Mouse (Mus musculus) embryonic facial prominence, embryonic 13.5 days (tissue): ENCODE measurements at regions not wholly inside any gene's neighbourhood (a gene's known extent, or its start where the extent isn't known, plus 50 kb on each side); places are given as distances from the start of the nearest gene placed in this dataset.

Experiments used
- ATAC-seq: fragments of 200-750 bp; cut with Nextera tagmentation; 2 replicates; pipeline ENCODE4 v1.8.0; 2017; ENCODE audit warnings: low read depth; ENCODE audit not compliant: insufficient number of reproducible peaks, insufficient read depth, low FRiP score, low TSS enrichment
- H3K27ac ChIP-seq: fragments of 300-500 bp; sonication (generic); 2 replicates; pipeline ENCODE4 v1.5.1; 2015; ENCODE audit warnings: moderate library complexity, mild to moderate bottlenecking, inconsistent platforms
- H3K27me3 ChIP-seq: fragments of 300-500 bp; sonication (generic); 2 replicates; pipeline ENCODE4 v1.6.1; 2015; ENCODE audit warnings: mild to moderate bottlenecking, inconsistent platforms
- H3K36me3 ChIP-seq: fragments of 300-500 bp; sonication (generic); 2 replicates; pipeline ENCODE4 v1.6.1; 2015; ENCODE audit warnings: mild to moderate bottlenecking, inconsistent platforms
- H3K4me1 ChIP-seq: fragments of 300-500 bp; sonication (generic); 2 replicates; pipeline ENCODE4 v1.6.1; 2015; ENCODE audit warnings: inconsistent platforms
- H3K4me2 ChIP-seq: fragments of 300-500 bp; sonication (generic); 2 replicates; pipeline ENCODE4 v1.6.1; 2015; ENCODE audit warnings: moderate library complexity, mild to moderate bottlenecking, inconsistent platforms
- H3K4me3 ChIP-seq: fragments of 300-500 bp; sonication (generic); 2 replicates; pipeline ENCODE4 v1.5.1; 2015; ENCODE audit warnings: mild to moderate bottlenecking, inconsistent platforms
- H3K9ac ChIP-seq: fragments of 300-500 bp; sonication (generic); 2 replicates; pipeline ENCODE4 v1.6.1; 2015; ENCODE audit warnings: mild to moderate bottlenecking, inconsistent platforms
- H3K9me3 ChIP-seq: fragments of 300-500 bp; sonication (generic); 2 replicates; pipeline ENCODE4 v1.6.1; 2016; ENCODE audit warnings: inconsistent platforms
- WGBS: fragments of 180-500 bp; shearing (Covaris S2); methylation state at CpG from one replicate; pipeline ENCODE4 v1.1.7; 2015; ENCODE audit warnings: mixed read lengths; 5-methylcytosine and 5-hydroxymethylcytosine counted together

DNA sequence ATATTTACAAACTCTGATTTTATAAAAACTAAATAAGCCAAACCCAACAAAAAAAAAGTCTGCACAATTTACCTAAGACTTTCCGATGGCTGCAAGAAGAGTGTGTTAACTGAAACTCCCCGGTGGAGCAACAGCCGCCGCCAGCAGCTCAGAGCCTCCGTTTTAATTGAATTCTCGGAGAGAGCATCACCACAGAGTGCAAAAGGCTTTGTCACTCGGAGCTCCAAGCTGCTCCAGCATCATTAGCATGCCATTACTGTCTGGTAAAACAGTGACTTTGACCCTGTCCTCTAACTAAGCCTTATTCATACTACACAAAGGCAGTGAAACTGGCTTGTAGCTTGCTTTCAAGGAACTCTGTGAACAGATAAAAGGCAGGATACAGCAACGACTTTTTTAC is 176.5 kb downstream of the Efnb2 start:
- H3K4me1 ChIP-seq = peaks cover 29% of the 10 kb centered on the region

DNA sequence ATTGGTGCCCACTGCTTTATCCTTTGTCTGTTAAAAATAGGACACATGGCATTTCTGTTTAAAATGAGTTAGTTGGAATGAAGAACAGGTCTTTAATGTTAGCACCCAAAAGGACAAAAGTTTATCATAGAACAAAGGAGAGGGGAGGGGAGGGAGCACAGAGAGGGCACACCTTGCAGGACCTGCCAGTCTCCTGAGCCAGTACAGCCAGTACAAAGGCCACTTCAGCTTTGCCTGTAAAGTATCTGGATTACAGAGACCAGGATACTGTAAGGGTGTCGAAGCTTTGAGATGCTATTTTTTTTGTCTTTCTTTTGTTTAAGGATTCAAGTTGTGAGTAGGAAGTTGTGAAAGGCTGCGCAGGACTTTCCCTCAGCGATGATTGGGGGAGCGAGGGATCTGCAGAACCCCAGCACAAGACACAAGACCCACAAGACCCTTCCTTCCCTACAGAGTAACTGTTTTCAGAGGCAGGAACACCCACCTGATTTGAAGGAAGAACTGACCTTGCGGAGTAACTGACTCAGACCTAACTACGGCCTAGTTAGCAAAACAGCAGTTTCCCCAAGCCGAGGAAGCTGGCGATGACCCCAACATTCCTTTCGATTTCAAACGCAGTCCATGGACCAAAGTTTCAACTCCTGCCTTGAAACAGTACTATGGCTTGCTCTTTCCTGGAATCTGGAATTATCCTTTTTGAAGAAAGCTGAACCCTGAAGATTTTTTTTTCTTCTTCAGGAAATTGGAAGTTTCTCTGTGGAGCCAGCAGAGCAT is 178.1 kb downstream of the Efnb2 start:
- Histone ChIP-seq H3K36me3 (no peaks in the 10 kb centered on the region), H3K27me3 (no peaks in the 10 kb centered on the region), H3K4me3 (no peak overlapping the region), H3K27ac (no peak overlapping the region), H3K4me1 (peaks cover 15% of the 10 kb centered on the region), H3K9me3 (no peaks in the 10 kb centered on the region), H3K4me2 (no peak overlapping the region), H3K9ac (no peak overlapping the region)
- ATAC-seq = no peak
- 58% methylated on average over 10 of the region's 10 CpGs for WGBS

More for the DNA sequence above, 176.5 kb downstream of the Efnb2 start:
- H3K27me3 ChIP-seq = peaks cover 14% of the 10 kb centered on the region
- WGBS = 37% methylated on average over 8 of the region's 8 CpGs
- no peak for ATAC-seq
- H3K9me3 ChIP-seq = no peaks in the 10 kb centered on the region
- no peak overlapping the region for H3K27ac ChIP-seq
- no peak overlapping the region for H3K4me3 ChIP-seq
- no peaks in the 10 kb centered on the region for H3K36me3 ChIP-seq
- no peak overlapping the region for H3K4me2 ChIP-seq
- H3K9ac ChIP-seq = no peak overlapping the region

DNA sequence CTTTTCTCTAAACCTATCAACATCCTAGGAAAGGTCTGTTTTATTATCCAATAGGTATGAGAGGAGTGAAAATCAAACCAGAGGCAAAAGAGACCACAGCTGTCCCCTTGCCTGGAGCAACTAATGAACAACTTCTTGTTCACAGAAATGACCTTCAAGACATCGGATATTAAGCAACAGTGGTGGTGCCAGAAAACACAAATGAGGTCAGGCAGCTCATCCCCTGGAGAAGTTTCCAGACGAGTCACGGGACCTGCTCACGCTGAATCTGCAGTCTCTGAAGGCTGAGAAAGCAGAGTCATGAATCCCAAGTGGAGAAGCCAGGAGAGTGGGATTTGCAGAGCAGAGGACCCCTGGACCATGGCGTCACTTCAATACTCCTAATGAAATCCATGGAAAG is 183.6 kb downstream of the Efnb2 start:
- no peak overlapping the region for H3K9ac ChIP-seq
- WGBS = 68% methylated on average over 5 of the region's 5 CpGs
- no peak overlapping the region for H3K27ac ChIP-seq

DNA sequence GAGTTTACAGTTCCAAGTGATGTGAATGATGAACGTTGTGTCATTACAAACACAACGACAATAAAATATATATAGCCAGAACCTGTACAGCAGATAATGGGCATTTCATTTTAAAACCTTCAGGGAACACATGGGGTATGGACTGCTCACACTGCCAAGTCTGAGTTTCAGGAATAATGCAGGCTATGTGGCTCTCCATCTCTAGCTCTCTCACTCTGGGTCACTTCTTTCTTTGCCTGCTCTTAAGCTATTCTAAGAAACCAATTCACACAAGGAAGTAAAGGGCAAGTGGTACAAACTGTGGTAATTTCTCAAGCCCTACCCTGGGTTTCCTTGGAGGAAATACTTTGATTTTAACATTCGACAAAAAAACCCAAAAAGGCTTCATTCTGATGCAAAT is 192.5 kb downstream of the Efnb2 start:
- H3K4me1 ChIP-seq = peaks cover 9% of the 10 kb centered on the region
- H3K27ac ChIP-seq = no peak overlapping the region
- H3K9ac ChIP-seq = no peak overlapping the region
- no peak for ATAC-seq
- 77% methylated on average over 3 of the region's 3 CpGs for WGBS
- no peak overlapping the region for H3K4me2 ChIP-seq
- no peaks in the 10 kb centered on the region for H3K9me3 ChIP-seq
- H3K36me3 ChIP-seq = no peaks in the 10 kb centered on the region
- H3K4me3 ChIP-seq = no peak overlapping the region
- H3K27me3 ChIP-seq = no peaks in the 10 kb centered on the region

More for the DNA sequence above, 183.6 kb downstream of the Efnb2 start:
- H3K4me1 ChIP-seq = no peaks in the 10 kb centered on the region
- no peak for ATAC-seq
- H3K36me3 ChIP-seq = no peaks in the 10 kb centered on the region
- H3K4me2 ChIP-seq = no peak overlapping the region
- H3K27me3 ChIP-seq = no peaks in the 10 kb centered on the region
- no peak overlapping the region for H3K4me3 ChIP-seq
- H3K9me3 ChIP-seq = no peaks in the 10 kb centered on the region

DNA sequence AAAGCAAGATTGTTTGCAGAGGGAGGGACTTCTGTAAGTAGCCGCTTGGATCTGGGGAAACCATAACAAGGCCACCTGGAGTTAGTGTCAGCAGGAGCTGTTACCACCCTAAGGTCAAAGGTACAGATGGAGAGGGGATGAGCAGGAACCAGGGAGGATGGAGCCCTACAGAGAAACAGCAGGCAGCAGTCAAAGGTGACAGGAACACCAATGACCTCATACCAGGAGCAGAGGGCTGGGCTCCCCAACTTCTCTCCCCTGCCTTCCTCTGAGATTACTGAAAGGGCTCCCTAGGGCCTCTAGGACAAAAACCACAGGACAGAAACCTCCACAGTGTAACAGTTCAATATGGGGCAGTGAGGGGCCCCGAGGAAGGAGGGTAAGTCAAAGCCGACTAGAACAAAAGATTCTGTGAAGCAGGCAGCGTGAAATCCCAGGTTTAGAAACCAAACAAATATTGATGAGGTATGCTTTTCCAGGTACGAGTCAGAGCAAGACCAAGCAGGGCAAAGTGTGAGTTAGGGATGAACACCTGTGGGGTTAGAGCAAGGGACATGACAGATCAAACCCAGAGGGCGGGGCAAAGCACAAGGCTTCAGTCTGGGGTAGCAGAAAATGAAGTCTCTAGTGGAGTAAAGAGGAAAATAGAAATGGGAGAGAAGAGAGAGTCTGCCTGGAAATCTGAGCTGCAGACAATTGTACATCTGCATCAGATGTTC is 194.4 kb downstream of the Efnb2 start:
- Histone ChIP-seq H3K4me1 (peaks cover 14% of the 10 kb centered on the region), H3K4me2 (no peak overlapping the region), H3K9me3 (no peaks in the 10 kb centered on the region), H3K9ac (no peak overlapping the region), H3K36me3 (no peaks in the 10 kb centered on the region), H3K27me3 (no peaks in the 10 kb centered on the region), H3K4me3 (no peak overlapping the region), H3K27ac (no peak overlapping the region)
- ATAC-seq = peak; percentile 32; the same call in 1 of the 2 replicates
- 12% methylated on average over 6 of the region's 6 CpGs for WGBS

DNA sequence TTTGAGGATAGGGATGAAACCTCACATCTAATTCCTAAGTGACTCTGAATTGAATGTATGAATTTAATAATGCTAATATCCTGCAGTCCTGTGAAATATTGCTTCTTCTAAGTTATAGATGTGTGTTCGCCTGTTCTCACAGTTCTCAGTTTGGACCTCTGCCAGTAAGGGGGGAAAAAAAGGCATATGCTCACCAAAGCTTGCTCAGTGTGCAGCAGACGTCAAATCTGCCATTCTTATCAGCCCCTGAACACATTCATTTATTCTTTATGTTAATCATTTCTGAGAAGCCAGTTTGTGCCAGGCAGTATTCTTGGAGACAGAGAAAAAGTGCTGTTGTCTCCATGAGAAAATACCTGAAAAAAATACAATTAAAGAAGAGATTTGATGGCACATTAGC is 198.6 kb downstream of the Efnb2 start:
- Histone ChIP-seq H3K27ac (no peak overlapping the region), H3K4me2 (no peak overlapping the region), H3K4me3 (no peak overlapping the region), H3K9ac (no peak overlapping the region), H3K9me3 (no peaks in the 10 kb centered on the region), H3K4me1 (peaks cover 14% of the 10 kb centered on the region), H3K27me3 (no peaks in the 10 kb centered on the region), H3K36me3 (no peaks in the 10 kb centered on the region)
- WGBS = 39% methylated on average over 2 of the region's 2 CpGs
- ATAC-seq = no peak

DNA sequence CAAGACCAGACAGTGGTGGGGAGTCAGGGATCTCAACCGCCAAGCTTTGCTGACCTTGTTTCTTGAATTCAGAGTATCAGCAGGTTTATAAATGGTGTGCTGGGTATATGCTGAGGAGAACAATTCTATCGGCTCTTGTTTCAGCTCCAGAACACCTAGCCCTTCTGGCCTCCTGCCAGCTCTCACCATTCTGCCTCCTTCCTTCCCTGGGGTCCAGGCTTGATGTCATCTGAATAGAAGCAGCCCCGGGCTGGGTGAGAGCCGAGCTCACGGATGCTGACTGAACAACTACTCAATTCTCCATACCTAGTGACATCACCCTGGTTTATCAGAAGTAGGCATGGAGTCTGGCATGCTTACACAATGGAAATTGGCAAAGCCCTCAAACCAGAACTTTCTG is 203.5 kb downstream of the Efnb2 start:
- 0 out of 2 replicates have a peak, but pooled peaks cover 2% of the 10 kb centered on the region for H3K4me1 ChIP-seq
- no peak overlapping the region for H3K27ac ChIP-seq
- WGBS = 71% methylated on average over 5 of the region's 5 CpGs
- H3K36me3 ChIP-seq = no peaks in the 10 kb centered on the region
- no peak for ATAC-seq
- H3K9me3 ChIP-seq = no peaks in the 10 kb centered on the region
- H3K4me2 ChIP-seq = no peak overlapping the region
- H3K9ac ChIP-seq = no peak overlapping the region
- H3K4me3 ChIP-seq = no peak overlapping the region
- no peaks in the 10 kb centered on the region for H3K27me3 ChIP-seq

DNA sequence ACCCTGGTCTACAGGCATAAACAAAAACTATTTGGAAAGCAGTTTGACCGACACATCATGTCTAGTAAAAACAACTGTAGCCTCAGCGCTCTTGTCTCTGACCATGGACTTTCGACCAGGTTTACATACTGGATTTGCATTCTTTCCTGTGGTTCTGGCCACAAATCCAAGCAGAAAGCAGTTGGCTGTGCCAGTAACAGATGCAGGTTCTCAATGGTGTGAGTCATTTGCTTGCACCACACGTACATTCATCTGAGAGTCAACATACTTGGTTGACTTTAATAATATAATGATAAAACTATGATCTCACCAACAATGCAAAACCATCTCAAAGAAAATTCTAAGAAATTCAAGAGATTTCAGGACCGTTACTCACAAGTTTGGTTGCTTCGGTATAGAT is 207.1 kb downstream of the Efnb2 start:
- no peaks in the 10 kb centered on the region for H3K9me3 ChIP-seq
- H3K4me2 ChIP-seq = no peak overlapping the region
- H3K36me3 ChIP-seq = no peaks in the 10 kb centered on the region
- no peak overlapping the region for H3K27ac ChIP-seq
- no peaks in the 10 kb centered on the region for H3K4me1 ChIP-seq
- WGBS = 89% methylated on average over 6 of the region's 6 CpGs
- no peaks in the 10 kb centered on the region for H3K27me3 ChIP-seq
- no peak overlapping the region for H3K9ac ChIP-seq
- H3K4me3 ChIP-seq = no peak overlapping the region
- ATAC-seq = no peak

DNA sequence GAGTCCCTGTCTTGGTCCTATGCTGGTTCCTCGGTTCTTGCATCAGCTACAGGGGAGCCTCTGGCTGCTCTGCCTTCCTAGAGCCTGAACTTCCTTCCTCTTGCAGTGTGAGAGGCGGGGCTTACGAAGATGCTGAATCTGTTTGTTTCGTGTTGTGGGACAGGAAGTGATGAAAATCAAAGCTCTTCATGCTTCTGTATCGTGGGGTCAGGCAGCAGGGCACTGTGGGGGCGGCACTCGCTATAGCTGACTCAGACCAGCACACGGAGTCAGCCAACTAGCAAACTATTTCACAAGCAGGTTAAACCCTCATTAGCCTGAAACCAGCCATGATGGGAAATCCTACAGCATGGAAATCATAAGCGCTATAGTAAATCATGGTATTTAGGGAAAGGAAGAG is 208.8 kb downstream of the Efnb2 start:
- ATAC-seq = no peak
- Histone ChIP-seq H3K36me3 (no peaks in the 10 kb centered on the region), H3K9ac (no peak overlapping the region), H3K27me3 (no peaks in the 10 kb centered on the region), H3K4me3 (no peak overlapping the region), H3K9me3 (no peaks in the 10 kb centered on the region), H3K27ac (no peak overlapping the region), H3K4me1 (no peaks in the 10 kb centered on the region), H3K4me2 (no peak overlapping the region)
- WGBS = 78% methylated on average over 9 of the region's 9 CpGs

DNA sequence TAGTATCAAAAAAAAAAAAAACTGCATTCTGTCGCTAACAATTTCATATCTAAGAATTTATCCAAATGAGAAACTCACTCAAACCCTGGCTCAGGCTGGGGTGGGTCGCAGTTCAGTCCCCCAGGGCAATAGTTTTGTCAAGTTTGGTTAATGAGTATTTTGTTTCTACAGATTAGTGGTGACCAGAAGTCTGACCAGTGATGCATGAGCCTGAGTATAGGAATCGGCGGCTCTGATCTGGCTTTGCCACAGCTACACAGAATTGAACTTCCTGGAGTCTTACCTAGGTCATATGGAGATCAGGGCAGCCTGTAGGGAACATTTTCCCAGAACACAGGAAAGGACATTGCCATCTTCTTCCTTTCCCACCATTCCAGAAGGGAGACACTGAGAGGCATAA is 212.1 kb downstream of the Efnb2 start:
- no peak overlapping the region for H3K4me3 ChIP-seq
- H3K4me1 ChIP-seq = no peaks in the 10 kb centered on the region
- ATAC-seq = no peak
- no peaks in the 10 kb centered on the region for H3K9me3 ChIP-seq
- H3K9ac ChIP-seq = no peak overlapping the region
- H3K4me2 ChIP-seq = no peak overlapping the region
- H3K27me3 ChIP-seq = no peaks in the 10 kb centered on the region
- no peak overlapping the region for H3K27ac ChIP-seq
- 83% methylated on average over 4 of the region's 4 CpGs for WGBS
- H3K36me3 ChIP-seq = no peaks in the 10 kb centered on the region

DNA sequence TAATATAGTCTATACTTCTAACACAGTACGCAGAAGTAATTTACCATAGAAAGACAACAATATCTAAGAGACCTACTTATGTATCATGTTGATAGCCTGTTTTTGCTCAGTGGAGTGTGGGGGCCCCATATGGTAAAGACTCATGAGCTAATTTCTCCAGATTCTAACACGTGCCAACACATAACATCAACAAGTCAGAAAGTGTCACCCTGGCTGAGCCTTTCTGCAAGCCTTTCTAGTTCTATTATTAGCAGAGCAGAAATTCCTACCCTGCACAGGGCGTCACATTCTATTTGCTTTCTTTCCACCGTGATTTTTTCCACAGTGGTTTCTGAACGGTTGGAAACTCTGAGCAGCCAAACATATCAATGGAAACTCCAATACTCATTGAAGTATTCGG is 219.5 kb downstream of the Efnb2 start:
- Histone ChIP-seq H3K36me3 (no peaks in the 10 kb centered on the region), H3K27ac (no peak overlapping the region), H3K4me1 (no peaks in the 10 kb centered on the region), H3K4me2 (no peak overlapping the region), H3K4me3 (no peak overlapping the region), H3K9ac (no peak overlapping the region), H3K27me3 (no peaks in the 10 kb centered on the region), H3K9me3 (no peaks in the 10 kb centered on the region)
- 79% methylated on average over 6 of the region's 6 CpGs for WGBS
- no peak for ATAC-seq

DNA sequence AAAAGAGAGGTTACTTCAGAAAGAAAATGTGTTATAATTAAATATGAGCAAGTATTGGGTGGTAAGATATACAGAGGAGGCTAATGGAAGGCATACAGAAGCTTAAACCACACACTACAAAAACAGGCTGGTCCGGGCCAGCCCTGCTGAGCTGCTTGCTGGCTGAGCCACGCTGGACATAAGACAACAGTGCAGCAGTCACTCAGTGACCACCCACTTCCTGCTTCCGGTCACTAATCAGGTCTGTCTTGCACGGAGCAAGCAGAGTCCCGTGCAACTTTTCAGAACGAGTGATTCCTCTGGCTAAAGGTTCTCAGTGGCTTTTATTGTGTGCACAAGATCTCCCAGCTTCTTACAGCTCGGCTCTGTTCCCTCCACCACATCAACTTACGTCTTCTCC is 220.1 kb downstream of the Efnb2 start:
- no peaks in the 10 kb centered on the region for H3K36me3 ChIP-seq
- no peak overlapping the region for H3K9ac ChIP-seq
- no peaks in the 10 kb centered on the region for H3K9me3 ChIP-seq
- 0 out of 2 replicates have a peak overlapping the region, but pooled peaks have one; percentile 9 for H3K4me2 ChIP-seq
- H3K27ac ChIP-seq = no peak overlapping the region
- 40% methylated on average over 8 of the region's 8 CpGs for WGBS
- H3K27me3 ChIP-seq = no peaks in the 10 kb centered on the region
- H3K4me1 ChIP-seq = no peaks in the 10 kb centered on the region
- H3K4me3 ChIP-seq = no peak overlapping the region
- ATAC-seq = no peak
